Comparison of ENCODE assay signal across 11 mouse cellular contexts in the genomic region with DNA sequence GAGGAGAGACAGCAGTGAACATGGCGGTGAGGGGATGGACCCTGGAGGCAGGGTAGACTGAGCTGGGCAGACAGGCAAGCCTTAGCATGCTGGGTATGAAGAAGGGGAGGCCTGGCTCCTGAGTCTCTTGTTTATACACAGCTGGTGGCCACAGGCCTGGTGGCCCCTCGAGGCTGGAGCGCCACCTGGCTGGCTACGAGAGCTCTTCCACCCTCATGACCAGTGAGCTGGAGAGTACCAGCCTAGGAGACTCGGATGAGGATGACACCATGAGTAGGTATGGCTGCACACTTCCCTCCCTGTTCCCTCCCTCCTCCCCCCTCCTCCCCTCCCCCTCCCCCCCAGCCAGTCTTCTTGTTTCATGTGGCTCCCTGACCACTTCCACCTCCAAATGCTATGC. TPM values are rescaled to one million over a fixed set of nuclear protein-coding genes. Genes with fewer than 3 reads are reported as not detected.
DNase-seq lines count a peak whose midpoint lies in the region; ATAC-seq and TF ChIP-seq lines count a peak whose summit lies in the region.
"Had no signal": no experiment of that assay in that cellular context is flagged by ENCODE, and none has a peak within 500 bp of the region (broad histone marks: within the 10 kb centered on the region; RNA-seq: fewer than 3 reads in every experiment).

No protein-coding gene starts in this region.

- no peaks in the 10 kb centered on the region for H3K27me3 ChIP-seq in midbrain, postnatal 0 days (ENCODE audit: insufficient read depth, low read length)
- H3K27me3 ChIP-seq in midbrain, embryonic 16.5 days (ENCODE audit: control insufficient read depth, insufficient read depth, low read depth, low read length), result no peaks in the 10 kb centered on the region
- H3K27me3 ChIP-seq in heart, embryonic 10.5 days (ENCODE audit: insufficient read depth, poor library complexity, severe bottlenecking), result no peaks in the 10 kb centered on the region
- H3K27me3 ChIP-seq: heart, embryonic 15.5 days; limb, embryonic 13.5 days; neural tube, embryonic 12.5 days had no signal

- peaks cover 15% of the 10 kb centered on the region for H3K4me1 ChIP-seq in midbrain, postnatal 0 days (ENCODE audit: insufficient read depth, low read length)
- H3K4me1 ChIP-seq in midbrain, embryonic 16.5 days (ENCODE audit: control insufficient read depth, insufficient read depth, low read length), result peaks cover 30% of the 10 kb centered on the region
- H3K4me1 ChIP-seq in heart, embryonic 10.5 days, result peaks cover 26% of the 10 kb centered on the region

- intact Hi-C loops in gastrocnemius, adult 2 months (cut with DNase I), result no loop called here

- no peak for ATAC-seq in midbrain, postnatal 0 days (ENCODE audit: low FRiP score)
- no peak for ATAC-seq in midbrain, embryonic 16.5 days
- ATAC-seq in megakaryocyte, adult 5-6 weeks (ENCODE audit: poor library complexity, severe bottlenecking), result no peak; the same call in 1 of the 2 replicates

- no peak for DNase-seq in gastrocnemius, adult 2 months
- no peak for DNase-seq in gastrocnemius, adult 8-10 months (ENCODE audit: low spot score in 2 of 2)
- DNase-seq in midbrain, postnatal 0 days (ENCODE audit: low spot score), result peak; percentile 27
- DNase-seq in embryo, embryonic 11 days, result peak; percentile 54
- DNase-seq in thymus, postnatal 14 days, result peak; percentile 58
- DNase-seq in heart, embryonic 10.5 days (ENCODE audit: low spot score), result no peak

- peaks cover 55% of the 10 kb centered on the region for H3K36me3 ChIP-seq in midbrain, postnatal 0 days (ENCODE audit: insufficient read depth, low read length)
- H3K36me3 ChIP-seq in midbrain, embryonic 16.5 days (ENCODE audit: control insufficient read depth, insufficient read depth, low read length), result peaks cover 46% of the 10 kb centered on the region
- H3K36me3 ChIP-seq in heart, embryonic 10.5 days, result peaks cover 69% of the 10 kb centered on the region

- TF ChIP-seq CTCF in gastrocnemius, adult 2 months (IDR thresholded peaks at IDR 0.05), result peak; percentile 52
- peak; percentile 55 for TF ChIP-seq CTCF in midbrain, postnatal 0 days (IDR thresholded peaks at IDR 0.05)

- no peak overlapping the region for H3K9ac ChIP-seq in midbrain, postnatal 0 days (replicated peaks; ENCODE audit: low read length, poor library complexity, severe bottlenecking)
- no peak overlapping the region for H3K9ac ChIP-seq in midbrain, embryonic 16.5 days (ENCODE audit: low read depth, low read length)
- H3K9ac ChIP-seq: heart, embryonic 15.5 days; limb, embryonic 13.5 days; neural tube, embryonic 12.5 days had no signal

- H3K4me2 ChIP-seq in midbrain, postnatal 0 days (ENCODE audit: low read depth, low read length, poor library complexity, severe bottlenecking), result no peak overlapping the region
- no peak overlapping the region for H3K4me2 ChIP-seq in midbrain, embryonic 16.5 days (ENCODE audit: low read length)
- H3K4me2 ChIP-seq: heart, embryonic 15.5 days; limb, embryonic 13.5 days; neural tube, embryonic 12.5 days had no signal

- no peak overlapping the region for H3K27ac ChIP-seq in gastrocnemius, adult 2 months
- H3K27ac ChIP-seq in midbrain, postnatal 0 days (ENCODE audit: low read depth, low read length), result no peak overlapping the region
- no peak overlapping the region for H3K27ac ChIP-seq in midbrain, embryonic 16.5 days (ENCODE audit: low read length)
- H3K27ac ChIP-seq in heart, embryonic 10.5 days, result no peak overlapping the region
- H3K27ac ChIP-seq: heart, embryonic 15.5 days; limb, embryonic 13.5 days; neural tube, embryonic 12.5 days had no signal

- H3K4me3 ChIP-seq in gastrocnemius, adult 2 months, result no peak overlapping the region
- no peak overlapping the region for H3K4me3 ChIP-seq in midbrain, postnatal 0 days (ENCODE audit: low read depth, low read length)
- H3K4me3 ChIP-seq in midbrain, embryonic 16.5 days (ENCODE audit: low read depth, low read length), result no peak overlapping the region
- no peak overlapping the region for H3K4me3 ChIP-seq in heart, embryonic 10.5 days
- H3K4me3 ChIP-seq: heart, embryonic 15.5 days; limb, embryonic 13.5 days; neural tube, embryonic 12.5 days had no signal

- WGBS in midbrain, postnatal 0 days, result 50% methylated on average over 5 of the region's 5 CpGs
- 53% methylated on average over 5 of the region's 5 CpGs for WGBS in midbrain, embryonic 16.5 days
- 55% methylated on average over 5 of the region's 5 CpGs for WGBS in heart, embryonic 10.5 days

- no peaks in the 10 kb centered on the region for H3K9me3 ChIP-seq in midbrain, postnatal 0 days (ENCODE audit: low read length)
- H3K9me3 ChIP-seq in midbrain, embryonic 16.5 days (replicated peaks; ENCODE audit: control insufficient read depth, low read length, poor library complexity, severe bottlenecking), result no peaks in the 10 kb centered on the region
- no peaks in the 10 kb centered on the region for H3K9me3 ChIP-seq in heart, embryonic 10.5 days
- H3K9me3 ChIP-seq: heart, embryonic 15.5 days; limb, embryonic 13.5 days; neural tube, embryonic 12.5 days had no signal

RNA-seq across cellular contexts. Expression of a gene that starts 5.1 kb away (rescaled TPM):
- total RNA-seq in gastrocnemius, adult 2 months (2021), result 1 to 10 TPM; 3.6 to 5.0 TPM
- total RNA-seq in gastrocnemius, adult 8-10 months (2022), result 1 to 10 TPM; 3.8 to 5.2 (median 4.5) TPM
- total RNA-seq in midbrain, postnatal 0 days (2014; rRNA removed), result 31.5 and 33.3 TPM in 2 replicates
- 19.0 and 20.0 TPM in 2 replicates for polyA plus RNA-seq in midbrain, postnatal 0 days (2015; fragmentation: Nextera tagmentation; extraction: Ambion mirVana)
- polyA plus RNA-seq in midbrain, embryonic 16.5 days (2015; fragmentation: Nextera tagmentation; extraction: Ambion mirVana), result 21.9 and 26.1 TPM in 2 replicates
- total RNA-seq in megakaryocyte, adult 5-6 weeks (2015), result 7.9 and 9.3 TPM in 2 replicates
- total RNA-seq in megakaryocyte, adult 5-6 weeks (2017), result 12.7 and 16.9 TPM in 2 replicates
- 29.5 and 40.3 TPM in 2 replicates for polyA plus RNA-seq in heart, embryonic 10.5 days (2016; fragmentation: Nextera tagmentation; extraction: Ambion mirVana)

RNA-seq across cellular contexts. Expression of a gene that starts 9.7 kb away (rescaled TPM):
- 100 to 1,000 TPM; 266 to 502 TPM for total RNA-seq in gastrocnemius, adult 2 months (2021)
- 100 to 1,000 TPM; 288 to 338 (median 299) TPM for total RNA-seq in gastrocnemius, adult 8-10 months (2022)
- 35.9 and 42.7 TPM in 2 replicates for total RNA-seq in midbrain, postnatal 0 days (2014; rRNA removed)
- 62.1 and 64.2 TPM in 2 replicates for polyA plus RNA-seq in midbrain, postnatal 0 days (2015; fragmentation: Nextera tagmentation; extraction: Ambion mirVana)
- 56.3 and 61.6 TPM in 2 replicates for polyA plus RNA-seq in midbrain, embryonic 16.5 days (2015; fragmentation: Nextera tagmentation; extraction: Ambion mirVana)
- total RNA-seq in megakaryocyte, adult 5-6 weeks (2015), result 32.7 and 35.0 TPM in 2 replicates
- 31.7 and 37.0 TPM in 2 replicates for total RNA-seq in megakaryocyte, adult 5-6 weeks (2017)
- 79.1 and 102 TPM in 2 replicates for polyA plus RNA-seq in heart, embryonic 10.5 days (2016; fragmentation: Nextera tagmentation; extraction: Ambion mirVana)

RNA-seq across cellular contexts. Expression of a gene that starts 9.9 kb away (rescaled TPM):
- total RNA-seq in gastrocnemius, adult 2 months (2021), result 10 to 100 TPM; 19.2 to 21.8 TPM
- 10 to 100 TPM; 20.5 to 28.5 (median 23.0) TPM for total RNA-seq in gastrocnemius, adult 8-10 months (2022)
- 42.4 and 45.2 TPM in 2 replicates for total RNA-seq in midbrain, postnatal 0 days (2014; rRNA removed)
- polyA plus RNA-seq in midbrain, postnatal 0 days (2015; fragmentation: Nextera tagmentation; extraction: Ambion mirVana), result 37.6 and 40.0 TPM in 2 replicates
- polyA plus RNA-seq in midbrain, embryonic 16.5 days (2015; fragmentation: Nextera tagmentation; extraction: Ambion mirVana), result 51.2 and 58.6 TPM in 2 replicates
- 34.0 and 37.0 TPM in 2 replicates for total RNA-seq in megakaryocyte, adult 5-6 weeks (2015)
- 42.5 and 45.8 TPM in 2 replicates for total RNA-seq in megakaryocyte, adult 5-6 weeks (2017)
- 51.8 and 73.3 TPM in 2 replicates for polyA plus RNA-seq in heart, embryonic 10.5 days (2016; fragmentation: Nextera tagmentation; extraction: Ambion mirVana)

RNA-seq across cellular contexts. Expression of a gene that starts 11.2 kb away (rescaled TPM):
- 1 to 10 TPM; 3.2 to 5.2 TPM for total RNA-seq in gastrocnemius, adult 2 months (2021)
- 1 to 10 TPM; 3.3 to 6.9 (median 4.2) TPM for total RNA-seq in gastrocnemius, adult 8-10 months (2022)
- total RNA-seq in midbrain, postnatal 0 days (2014; rRNA removed), result 256 and 269 TPM in 2 replicates
- 16.1 and 18.1 TPM in 2 replicates for polyA plus RNA-seq in midbrain, postnatal 0 days (2015; fragmentation: Nextera tagmentation; extraction: Ambion mirVana)
- polyA plus RNA-seq in midbrain, embryonic 16.5 days (2015; fragmentation: Nextera tagmentation; extraction: Ambion mirVana), result 23.4 and 30.0 TPM in 2 replicates
- 5.2 and 10.1 TPM in 2 replicates for total RNA-seq in megakaryocyte, adult 5-6 weeks (2015)
- total RNA-seq in megakaryocyte, adult 5-6 weeks (2017), result 1.3 and 3.7 TPM in 2 replicates
- polyA plus RNA-seq in heart, embryonic 10.5 days (2016; fragmentation: Nextera tagmentation; extraction: Ambion mirVana), result 5.7 and 9.3 TPM in 2 replicates

RNA-seq across cellular contexts. Expression of a gene that starts 14.6 kb away (rescaled TPM):
- 100 to 1,000 TPM; 194 to 232 TPM for total RNA-seq in gastrocnemius, adult 2 months (2021)
- 100 to 1,000 TPM; 186 to 216 (median 214) TPM for total RNA-seq in gastrocnemius, adult 8-10 months (2022)
- 197 and 226 TPM in 2 replicates for total RNA-seq in midbrain, postnatal 0 days (2014; rRNA removed)
- 501 and 511 TPM in 2 replicates for polyA plus RNA-seq in midbrain, postnatal 0 days (2015; fragmentation: Nextera tagmentation; extraction: Ambion mirVana)
- 527 and 528 TPM in 2 replicates for polyA plus RNA-seq in midbrain, embryonic 16.5 days (2015; fragmentation: Nextera tagmentation; extraction: Ambion mirVana)
- 843 and 872 TPM in 2 replicates for total RNA-seq in megakaryocyte, adult 5-6 weeks (2015)
- total RNA-seq in megakaryocyte, adult 5-6 weeks (2017), result 599 and 651 TPM in 2 replicates
- 365 and 379 TPM in 2 replicates for polyA plus RNA-seq in heart, embryonic 10.5 days (2016; fragmentation: Nextera tagmentation; extraction: Ambion mirVana)

Comparison
In these comparisons a context has a peak if more than half of its experiments do, and no peak if none do; other contexts are left out.
1. DNase-seq: peak in midbrain, postnatal 0 days (single experiment), embryo, embryonic 11 days (single experiment) and thymus, postnatal 14 days (single experiment); none in gastrocnemius, adult 2 months (single experiment), gastrocnemius, adult 8-10 months (0 of 2) and heart, embryonic 10.5 days (single experiment).